Mouse (Mus musculus): Measurements from ENCODE around the gene Schip1. TPM values are rescaled to one million over a fixed set of nuclear protein-coding genes. Genes with fewer than 3 reads are reported as not detected.

Gene Schip1
- polyA plus RNA-seq, 2 experiments, result 12.1 to 18.9 TPM

DNA sequence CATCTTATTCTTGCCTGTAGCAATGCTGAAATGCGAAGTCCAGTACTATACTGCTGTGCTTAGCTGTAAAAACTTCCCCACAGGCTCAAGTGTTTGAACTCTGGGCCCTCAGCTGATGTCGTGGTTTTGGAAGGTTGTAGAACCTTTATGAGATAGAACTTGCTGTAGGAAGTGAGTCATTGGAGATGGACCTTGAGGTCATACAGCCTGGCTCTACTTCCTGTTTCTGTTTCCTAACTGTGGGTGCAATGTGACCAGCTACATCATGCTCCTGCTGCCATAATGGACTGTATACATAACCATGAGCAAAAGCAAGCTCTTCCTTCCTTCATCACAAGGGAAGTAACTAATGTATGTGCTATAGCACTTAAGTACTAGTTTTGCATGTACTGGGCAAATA, 383.9 kb downstream of the Schip1 start:
- no peak for ATAC-seq (ENCODE audit: low FRiP score, low read depth)
- Histone ChIP-seq H3K36me3 (ENCODE audit: control insufficient read depth, insufficient read depth, low read length) (no peaks in the 10 kb centered on the region), H3K27ac (replicated peaks; ENCODE audit: low read depth, low read length) (no peak overlapping the region), H3K27me3 (ENCODE audit: control insufficient read depth, insufficient read depth, low read length) (no peaks in the 10 kb centered on the region), H3K4me1 (ENCODE audit: control insufficient read depth, insufficient read depth, low read length) (no peaks in the 10 kb centered on the region; the same call in 1 of the 2 replicates), H3K4me3 (replicated peaks; ENCODE audit: low read length) (no peak overlapping the region), H3K9me3 (ENCODE audit: control insufficient read depth, low read length) (no peaks in the 10 kb centered on the region), H3K4me2 (replicated peaks; ENCODE audit: low read depth, low read length, severe bottlenecking) (no peak overlapping the region), H3K9ac (ENCODE audit: low read depth, low read length, severe bottlenecking) (no peak overlapping the region)
- TF ChIP-seq POLR2A (IDR thresholded peaks at IDR 0.05; ENCODE audit: borderline replicate concordance, extremely low read depth, insufficient read depth, insufficient read length), result no peak
- 92% methylated on average over 2 of the region's 2 CpGs for WGBS
- DNase-seq (ENCODE audit: low spot score), result no peak

DNA sequence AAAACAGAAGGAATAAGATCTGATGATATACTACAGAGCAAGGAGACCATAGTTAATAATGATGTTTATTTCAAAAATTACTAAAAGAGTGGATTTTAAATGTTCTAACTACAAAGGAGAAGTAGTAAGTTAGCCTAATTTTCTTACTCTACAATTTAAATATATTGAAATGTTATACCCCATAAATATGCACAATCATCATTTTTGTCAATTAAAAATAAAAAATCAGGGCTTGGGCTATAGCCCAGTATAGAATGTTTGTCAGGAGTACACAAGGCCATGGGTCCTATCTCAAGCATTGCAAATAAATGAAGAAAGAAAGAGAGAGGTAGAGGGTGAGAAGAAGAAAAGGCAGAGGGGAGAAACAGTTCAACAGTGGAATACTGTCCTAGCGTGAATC, 387.0 kb downstream of the Schip1 start:
- no peaks in the 10 kb centered on the region for H3K9me3 ChIP-seq (ENCODE audit: control insufficient read depth, low read length)
- H3K36me3 ChIP-seq (ENCODE audit: control insufficient read depth, insufficient read depth, low read length), result no peaks in the 10 kb centered on the region
- H3K27me3 ChIP-seq (ENCODE audit: control insufficient read depth, insufficient read depth, low read length), result no peaks in the 10 kb centered on the region
- H3K4me2 ChIP-seq (replicated peaks; ENCODE audit: low read depth, low read length, severe bottlenecking), result no peak overlapping the region
- H3K9ac ChIP-seq (ENCODE audit: low read depth, low read length, severe bottlenecking), result no peak overlapping the region
- no peak overlapping the region for H3K27ac ChIP-seq (replicated peaks; ENCODE audit: low read depth, low read length)
- TF ChIP-seq POLR2A (IDR thresholded peaks at IDR 0.05; ENCODE audit: borderline replicate concordance, extremely low read depth, insufficient read depth, insufficient read length), result no peak
- WGBS, result 97% methylated on average over 1 of the region's 1 CpGs
- no peaks in the 10 kb centered on the region; the same call in 1 of the 2 replicates for H3K4me1 ChIP-seq (ENCODE audit: control insufficient read depth, insufficient read depth, low read length)
- no peak overlapping the region for H3K4me3 ChIP-seq (replicated peaks; ENCODE audit: low read length)
- ATAC-seq (ENCODE audit: low FRiP score, low read depth) (no peak), DNase-seq (ENCODE audit: low spot score) (no peak)

DNA sequence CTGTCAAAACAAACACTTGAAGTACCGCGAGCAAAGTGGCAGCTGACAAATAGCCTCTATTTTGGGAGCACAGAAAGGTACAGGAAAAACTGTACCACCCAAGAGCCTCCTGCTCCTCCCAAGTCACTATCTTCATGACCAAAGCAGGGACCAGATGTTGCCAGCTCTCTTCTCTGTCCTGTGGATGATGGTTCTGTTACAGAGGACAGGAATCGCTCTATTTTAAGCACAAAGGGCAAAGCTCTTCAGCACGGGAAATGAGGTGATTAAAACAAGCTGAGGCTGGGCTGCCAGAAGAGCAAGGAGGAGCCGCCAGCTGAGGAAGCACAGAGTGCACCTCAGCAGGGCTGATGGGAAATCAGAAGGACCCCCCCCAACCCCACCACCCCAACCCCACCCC, 388.7 kb downstream of the Schip1 start:
- Histone ChIP-seq H3K4me1 (ENCODE audit: control insufficient read depth, insufficient read depth, low read length) (no peaks in the 10 kb centered on the region; the same call in 1 of the 2 replicates), H3K4me2 (replicated peaks; ENCODE audit: low read depth, low read length, severe bottlenecking) (0 out of 2 replicates have a peak overlapping the region, but pooled peaks have one; percentile 13), H3K9ac (ENCODE audit: low read depth, low read length, severe bottlenecking) (no peak overlapping the region), H3K4me3 (replicated peaks; ENCODE audit: low read length) (no peak overlapping the region), H3K36me3 (ENCODE audit: control insufficient read depth, insufficient read depth, low read length) (no peaks in the 10 kb centered on the region), H3K27me3 (ENCODE audit: control insufficient read depth, insufficient read depth, low read length) (no peaks in the 10 kb centered on the region), H3K27ac (replicated peaks; ENCODE audit: low read depth, low read length) (no peak overlapping the region), H3K9me3 (ENCODE audit: control insufficient read depth, low read length) (no peaks in the 10 kb centered on the region)
- WGBS, result 7% methylated on average over 5 of the region's 5 CpGs
- TF ChIP-seq POLR2A (IDR thresholded peaks at IDR 0.05; ENCODE audit: borderline replicate concordance, extremely low read depth, insufficient read depth, insufficient read length), result no peak
- DNase-seq (ENCODE audit: low spot score), result no peak
- ATAC-seq (ENCODE audit: low FRiP score, low read depth), result no peak; the same call in 1 of the 2 replicates

DNA sequence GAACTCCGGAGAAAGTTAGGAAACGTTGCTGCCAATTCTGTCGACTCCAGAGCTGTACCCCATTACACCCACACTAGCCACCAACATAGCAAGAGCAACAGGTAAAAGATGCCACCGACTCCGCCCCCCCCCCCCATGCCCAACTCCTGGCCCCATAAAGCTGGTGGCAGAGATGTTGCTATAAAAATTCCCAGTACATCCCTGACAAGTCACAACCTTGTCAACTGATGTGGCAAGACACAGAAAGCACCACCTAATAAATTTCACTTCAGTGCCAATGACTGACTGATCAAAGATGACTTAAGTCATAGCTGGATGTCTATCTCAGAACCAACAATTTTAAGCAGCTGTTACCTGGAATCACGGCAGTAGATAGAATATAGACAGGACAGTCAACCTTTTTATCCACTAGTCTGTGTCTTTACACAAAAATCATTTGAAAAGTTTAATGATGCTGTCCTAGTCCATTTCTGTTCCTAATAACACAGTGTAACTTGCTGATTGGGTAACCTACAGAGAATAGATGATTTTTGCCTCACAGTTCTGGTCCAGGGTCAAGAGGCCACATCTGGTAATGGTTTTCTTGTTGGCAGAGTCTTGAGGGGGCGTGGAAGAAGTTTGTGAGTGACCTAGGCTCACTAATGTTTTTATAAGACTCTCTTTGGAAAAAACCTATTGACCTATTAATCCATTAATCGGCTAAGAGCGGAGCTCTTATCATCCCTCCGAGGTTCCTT, 389.3 kb downstream of the Schip1 start:
- H3K4me2 ChIP-seq (replicated peaks; ENCODE audit: low read depth, low read length, severe bottlenecking), result no peak overlapping the region

DNA sequence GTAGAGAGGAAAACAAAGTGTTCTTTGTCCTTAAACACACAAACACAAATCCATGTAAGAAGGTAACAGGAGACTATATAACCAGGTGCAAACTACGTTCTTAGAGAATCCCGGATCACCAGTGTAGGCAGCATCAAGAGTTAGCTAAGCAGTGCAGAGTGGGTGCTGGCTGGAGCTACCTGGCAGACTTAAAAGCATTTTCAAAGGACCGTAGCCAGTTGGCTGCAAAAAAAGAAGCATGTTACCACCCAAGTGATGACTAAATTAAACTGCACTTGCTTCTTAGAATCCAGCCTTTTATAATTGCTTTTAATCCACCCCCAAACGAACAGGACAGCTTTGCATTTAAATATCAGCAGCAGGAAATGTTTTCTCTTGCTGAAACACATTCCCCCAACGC, 402.0 kb downstream of the Schip1 start:
- Histone ChIP-seq H3K9me3 (ENCODE audit: control insufficient read depth, low read length) (no peaks in the 10 kb centered on the region), H3K4me1 (ENCODE audit: control insufficient read depth, insufficient read depth, low read length) (peaks cover 15% of the 10 kb centered on the region), H3K27ac (replicated peaks; ENCODE audit: low read depth, low read length) (no peak overlapping the region), H3K4me2 (replicated peaks; ENCODE audit: low read depth, low read length, severe bottlenecking) (no peak overlapping the region), H3K36me3 (ENCODE audit: control insufficient read depth, insufficient read depth, low read length) (no peaks in the 10 kb centered on the region), H3K27me3 (ENCODE audit: control insufficient read depth, insufficient read depth, low read length) (no peaks in the 10 kb centered on the region), H3K9ac (ENCODE audit: low read depth, low read length, severe bottlenecking) (no peak overlapping the region), H3K4me3 (replicated peaks; ENCODE audit: low read length) (no peak overlapping the region)
- no peak for ATAC-seq (ENCODE audit: low FRiP score, low read depth)
- 39% methylated on average over 5 of the region's 5 CpGs for WGBS
- TF ChIP-seq POLR2A (IDR thresholded peaks at IDR 0.05; ENCODE audit: borderline replicate concordance, extremely low read depth, insufficient read depth, insufficient read length), result no peak
- no peak for DNase-seq (ENCODE audit: low spot score)

More for the DNA sequence above, 389.3 kb downstream of the Schip1 start:
- H3K4me3 ChIP-seq (replicated peaks; ENCODE audit: low read length), result no peak overlapping the region
- no peaks in the 10 kb centered on the region for H3K9me3 ChIP-seq (ENCODE audit: control insufficient read depth, low read length)
- ATAC-seq (ENCODE audit: low FRiP score, low read depth) (no peak), DNase-seq (ENCODE audit: low spot score) (no peak)
- no peak for TF ChIP-seq POLR2A (IDR thresholded peaks at IDR 0.05; ENCODE audit: borderline replicate concordance, extremely low read depth, insufficient read depth, insufficient read length)
- H3K27me3 ChIP-seq (ENCODE audit: control insufficient read depth, insufficient read depth, low read length), result no peaks in the 10 kb centered on the region
- 15% methylated on average over 10 of the region's 10 CpGs for WGBS
- H3K9ac ChIP-seq (ENCODE audit: low read depth, low read length, severe bottlenecking), result no peak overlapping the region
- no peak overlapping the region for H3K27ac ChIP-seq (replicated peaks; ENCODE audit: low read depth, low read length)
- no peaks in the 10 kb centered on the region for H3K36me3 ChIP-seq (ENCODE audit: control insufficient read depth, insufficient read depth, low read length)
- H3K4me1 ChIP-seq (ENCODE audit: control insufficient read depth, insufficient read depth, low read length), result no peaks in the 10 kb centered on the region; the same call in 1 of the 2 replicates
